Mouse (Mus musculus) T-helper 2 cell (primary cell): ENCODE measurements around the gene Lrrc63.
"Not testable (repeated sequence)": the region's sequence is repeated elsewhere in the genome, so short reads cannot be mapped to it uniquely, and the experiment has no call there.

ENCODE experiments used
- in situ Hi-C: fragments of 300-600 bp; cut with MboI, MseI; formaldehyde crosslinking; loops from one replicate; pipeline ENCODE4 v1.15.1; 2025; ENCODE audit warnings: high pct_unique_total_duplicates

Lrrc63 gene

GRCm38 (mm10) chr14:75130501-75131318 is at the start of gene Lrrc63, which contains the start of gene Lcp1:
Gene Lrrc63 (minus strand): TSS chr14:75130881.
Gene Lcp1 (plus strand): TSS chr14:75131101.
- in situ Hi-C loops: loop anchor here (5.0 kb wide), 1 partner anchor 42 kb away; no protein-coding TSS in a partner anchor

DNA sequence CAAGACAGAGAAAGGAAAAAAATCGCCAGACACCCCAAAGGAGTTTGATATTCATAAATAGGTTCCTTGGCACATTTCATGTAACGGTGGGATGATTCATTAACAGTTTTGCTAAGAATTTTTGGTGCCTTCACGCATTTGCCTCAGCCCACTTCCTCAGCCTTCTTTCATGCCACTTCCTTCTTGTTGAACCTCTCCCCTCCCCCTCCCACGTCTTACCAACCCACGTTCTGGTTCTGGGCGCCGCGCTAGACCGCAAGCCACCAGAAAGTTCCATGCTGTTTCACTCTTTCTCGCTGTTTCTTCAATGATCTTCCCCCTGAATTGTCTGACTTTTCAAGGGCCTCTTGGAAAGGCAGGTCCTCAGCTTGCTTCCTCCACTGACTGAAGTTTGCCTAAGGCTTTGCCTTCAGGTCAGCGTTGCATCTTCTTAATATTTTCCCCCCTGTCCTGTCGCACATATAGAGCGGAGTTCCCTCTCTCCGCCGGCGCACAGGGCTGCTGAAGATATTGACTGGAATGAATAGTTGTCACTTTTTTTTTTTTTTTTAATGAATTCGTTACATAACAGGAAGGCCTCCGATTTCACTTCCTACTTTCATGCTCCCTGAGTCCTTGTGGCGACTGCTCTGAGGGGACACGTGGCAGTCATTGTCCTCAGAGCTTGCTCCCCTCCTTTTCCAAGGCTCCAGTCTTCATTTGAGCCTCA is 48.7 kb upstream of the Lrrc63 start:
- in situ Hi-C loops: loop anchor here (10.0 kb wide), 1 partner anchor 125 kb away; no protein-coding TSS in a partner anchor

- in situ Hi-C loops: loop anchor here (10.0 kb wide), 1 partner anchor 124 kb away; no protein-coding TSS in a partner anchor
Measured at GRCm38 (mm10) chr14:75178801-75179211, 48.1 kb upstream of the Lrrc63 start.

DNA sequence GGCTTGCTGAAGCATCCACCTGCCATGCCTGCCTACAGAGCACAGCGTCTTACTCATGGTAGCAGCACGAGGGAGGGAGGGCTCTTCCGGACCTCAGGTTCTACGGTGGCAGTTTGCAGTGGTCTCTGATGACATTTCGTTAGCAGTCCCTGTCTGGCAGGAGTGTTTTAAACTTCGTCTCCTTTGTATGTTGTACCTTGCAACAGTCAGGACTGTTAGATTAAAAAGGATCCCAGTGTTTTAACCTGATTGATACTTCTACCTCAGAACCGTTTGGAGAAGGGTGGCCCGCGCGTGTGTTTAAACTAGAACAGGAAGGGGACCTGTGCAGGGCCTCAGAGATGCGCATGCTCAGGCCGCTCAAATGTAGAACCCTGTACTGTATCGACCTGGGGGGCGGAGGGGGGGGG is 47.7 kb upstream of the Lrrc63 start:
- in situ Hi-C loops: loop anchor here (10.0 kb wide), 1 partner anchor 124 kb away; no protein-coding TSS in a partner anchor

DNA sequence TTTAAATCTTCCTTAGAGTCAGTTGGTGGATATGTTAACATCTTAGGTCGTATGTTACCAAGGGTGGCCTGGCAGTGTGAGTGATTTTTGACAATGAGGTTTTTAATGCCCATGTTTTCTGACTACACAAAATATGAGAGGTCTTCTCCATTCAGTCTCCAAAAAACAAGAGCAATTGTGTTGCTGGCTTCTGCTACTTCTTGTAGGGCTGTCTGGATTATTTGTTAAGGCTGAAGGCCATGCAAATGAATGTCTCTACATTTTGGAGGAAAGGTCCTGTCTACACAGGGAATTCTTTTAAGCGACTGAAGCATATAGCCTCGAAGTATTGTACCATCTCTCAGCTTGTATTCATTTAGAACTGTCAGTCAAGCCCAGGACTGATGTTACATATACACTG is 46.7 kb upstream of the Lrrc63 start:
- in situ Hi-C loops: loop anchor here (10.0 kb wide), 1 partner anchor 123 kb away; no protein-coding TSS in a partner anchor

- in situ Hi-C loops: loop anchor here (10.0 kb wide), 1 partner anchor 122 kb away; no protein-coding TSS in a partner anchor
Measured at GRCm38 (mm10) chr14:75176425-75177045, 45.9 kb upstream of the Lrrc63 start.

DNA sequence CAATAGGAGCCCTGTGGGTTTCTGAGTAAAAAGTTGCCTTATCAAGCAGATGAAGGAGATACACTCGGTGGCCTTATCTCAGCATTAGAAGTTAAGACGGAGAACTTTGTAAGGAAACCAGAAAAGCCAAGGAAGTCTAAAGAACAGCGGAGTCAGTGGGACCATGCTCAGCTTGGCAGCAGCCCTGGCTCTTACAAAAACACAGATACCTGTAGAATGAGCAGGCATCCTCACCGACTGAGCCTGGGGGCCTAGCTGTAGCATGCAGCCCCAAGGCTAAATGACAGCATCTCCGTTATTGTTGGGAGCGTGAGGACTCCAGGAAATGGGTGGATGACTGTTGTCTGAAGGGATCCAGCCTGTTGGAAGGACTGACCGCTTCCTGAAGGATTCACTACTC is 45.1 kb upstream of the Lrrc63 start:
- in situ Hi-C loops: loop anchor here (10.0 kb wide), 1 partner anchor 121 kb away; no protein-coding TSS in a partner anchor

DNA sequence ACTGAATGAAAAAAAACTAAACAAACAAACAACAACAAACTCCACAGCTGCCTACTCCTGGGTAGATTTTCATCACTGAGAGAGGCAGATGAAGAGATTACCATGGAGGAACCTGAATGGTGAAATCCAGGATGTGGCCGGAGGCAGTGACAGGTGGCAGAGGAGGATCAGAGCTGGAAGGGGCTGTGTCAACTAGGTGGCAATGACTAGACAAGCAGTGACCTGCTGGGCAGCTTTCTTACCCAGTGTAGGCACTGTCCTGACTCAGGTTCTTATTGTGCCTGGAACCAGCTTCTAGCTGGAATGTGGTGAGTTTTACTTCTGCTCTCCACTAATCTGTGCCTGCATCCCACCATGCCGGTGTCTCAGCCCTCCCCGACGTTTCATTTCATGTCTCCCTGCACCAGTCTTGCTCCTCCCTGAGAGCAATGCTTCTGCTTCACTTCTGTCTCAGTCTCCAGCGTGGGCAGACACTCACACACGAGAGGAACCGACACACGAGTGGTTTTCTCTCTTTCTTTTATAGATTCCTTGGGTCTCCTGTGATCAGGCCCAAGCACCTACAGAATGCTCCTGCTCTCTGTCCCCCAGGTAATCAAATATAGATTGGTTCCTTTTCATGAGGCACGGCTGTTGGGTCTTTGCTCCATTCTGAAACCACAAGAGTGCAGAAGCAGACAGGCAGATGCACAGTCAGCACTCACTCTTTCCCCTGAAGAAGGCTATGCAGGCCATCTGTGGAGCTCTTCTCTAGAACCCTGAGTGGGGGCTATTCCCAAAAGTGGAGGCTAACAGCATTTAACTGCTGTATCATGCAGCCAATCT is 44.3 kb upstream of the Lrrc63 start:
- in situ Hi-C loops: loop anchor here (5.0 to 10.0 kb wide), 2 partner anchors 43 to 120 kb away; partner anchors contain the start of genes Lcp1 and Lrrc63

GRCm38 (mm10) chr14:75174296-75174695 is 43.6 kb upstream of the Lrrc63 start:
- in situ Hi-C loops: loop anchor here (5.0 to 10.0 kb wide), 2 partner anchors 42 to 119 kb away; partner anchors contain the start of genes Lcp1 and Lrrc63

GRCm38 (mm10) chr14:75170546-75170945 is 39.9 kb upstream of the Lrrc63 start:
- in situ Hi-C loops: loop anchor here (5.0 to 10.0 kb wide), 2 partner anchors 38 to 116 kb away; partner anchors contain the start of genes Lcp1 and Lrrc63

DNA sequence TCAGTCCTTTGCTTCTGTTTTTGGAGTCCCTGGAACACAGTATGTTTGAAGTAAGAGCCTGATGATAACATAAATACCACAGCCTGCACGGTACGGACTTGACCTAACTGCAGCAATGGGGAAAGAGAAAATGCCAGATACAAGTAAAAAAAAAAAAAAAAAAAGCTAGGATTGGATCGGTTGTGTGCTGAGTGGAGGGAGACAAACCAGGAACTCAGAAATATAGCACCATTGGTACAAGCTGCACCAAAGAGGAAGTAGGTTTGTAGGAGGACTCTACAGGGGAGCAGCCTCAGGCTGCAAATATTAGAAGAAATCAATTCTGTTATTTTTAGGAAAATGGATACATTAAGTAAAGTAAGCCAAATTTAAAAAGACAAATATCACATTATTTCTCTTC is 37.8 kb upstream of the Lrrc63 start:
- in situ Hi-C loops: no loop called here

GRCm38 (mm10) chr14:75165574-75166131 is 35.0 kb upstream of the Lrrc63 start:
- in situ Hi-C loops: no loop called here

GRCm38 (mm10) chr14:75164345-75164744 is 33.7 kb upstream of the Lrrc63 start:
- in situ Hi-C loops: no loop called here

- in situ Hi-C loops: no loop called here
Measured at GRCm38 (mm10) chr14:75163866-75164265, 33.2 kb upstream of the Lrrc63 start.

DNA sequence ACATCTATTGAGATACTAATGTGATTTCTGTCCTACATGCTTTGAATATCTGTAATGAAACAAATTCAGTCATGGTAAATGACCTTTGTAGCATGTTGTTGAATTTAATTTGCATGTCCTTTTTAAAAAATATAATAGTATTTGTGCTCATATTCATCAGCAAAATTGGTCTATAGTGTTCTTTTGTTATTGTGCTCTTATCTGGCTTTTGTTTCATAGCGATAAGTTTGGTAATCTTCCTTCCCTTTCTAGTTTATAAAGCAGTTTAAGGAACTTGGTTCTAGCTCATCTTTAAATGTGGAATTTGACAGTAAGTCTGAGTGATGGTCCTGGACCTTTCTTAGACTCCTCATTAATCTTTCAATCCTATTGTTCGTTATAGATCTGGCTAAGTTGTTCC is 28.7 kb upstream of the Lrrc63 start:
- in situ Hi-C loops: no loop called here

DNA sequence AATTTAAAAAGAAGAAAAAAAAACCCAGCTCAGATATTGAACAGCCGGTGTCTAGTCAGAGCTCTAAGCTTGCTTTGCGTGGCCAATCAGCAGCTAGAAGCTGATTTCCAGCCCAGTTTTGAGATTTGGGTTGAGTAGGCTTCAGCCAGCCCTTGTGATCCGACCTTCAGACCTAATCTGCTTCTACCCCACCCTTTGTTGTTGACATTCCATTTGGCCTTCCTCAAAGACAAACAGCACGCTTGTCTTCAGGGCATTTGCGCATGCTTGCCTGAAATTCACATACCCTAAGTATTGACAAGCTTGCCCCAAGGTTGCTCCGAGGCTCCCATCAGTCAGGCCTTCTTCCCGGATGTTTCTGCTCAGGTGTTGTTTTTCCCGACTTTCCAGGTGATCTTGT is 23.8 kb upstream of the Lrrc63 start:
- in situ Hi-C loops: no loop called here

DNA sequence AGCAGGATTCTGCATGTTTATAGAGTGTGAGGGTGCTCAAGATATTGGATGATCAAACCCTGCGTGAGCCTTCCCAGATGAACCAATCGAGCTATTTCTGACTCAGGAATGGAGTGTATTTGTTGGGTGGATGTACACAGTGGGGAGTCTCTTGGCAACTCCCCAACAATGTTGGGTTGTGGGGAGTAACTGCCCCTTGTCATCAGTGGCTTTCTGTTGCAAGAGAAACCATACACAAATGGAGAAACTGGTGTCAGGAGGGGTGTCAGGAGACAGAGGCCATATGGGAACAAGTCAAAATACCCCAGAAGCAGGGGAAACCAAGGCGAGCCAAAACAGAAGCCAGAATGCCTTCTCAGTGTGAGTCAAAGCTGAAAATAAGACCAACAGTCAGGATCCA is 20.5 kb upstream of the Lrrc63 start:
- in situ Hi-C loops: no loop called here

- in situ Hi-C loops: no loop called here
Measured at GRCm38 (mm10) chr14:75150653-75151052, 20.0 kb upstream of the Lrrc63 start.

DNA sequence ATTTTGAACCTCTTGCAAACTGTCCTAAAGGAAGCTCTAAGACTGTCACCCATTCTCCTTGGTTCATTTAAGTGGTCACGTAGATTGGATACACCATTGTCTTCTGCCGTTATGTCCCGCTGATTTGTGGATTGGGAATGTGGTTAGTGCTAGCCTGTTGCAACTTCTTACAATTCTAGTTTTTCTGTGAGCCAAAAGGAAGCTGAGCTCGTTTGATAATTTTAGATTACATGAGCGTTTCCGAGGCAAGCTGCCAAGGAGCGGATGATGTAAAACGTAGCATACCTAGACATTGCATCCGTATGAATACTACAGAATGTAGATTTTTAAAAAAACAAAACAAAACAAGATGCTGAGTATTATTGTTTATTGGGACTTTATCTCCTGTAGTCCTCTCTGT is 17.5 kb upstream of the Lrrc63 start:
- in situ Hi-C loops: no loop called here

GRCm38 (mm10) chr14:75147706-75148105 is 17.0 kb upstream of the Lrrc63 start:
- in situ Hi-C loops: not testable (repeated sequence)
